Mouse (Mus musculus) A20 (cell line): ENCODE data around the gene Bicdl2.

ENCODE experiments used
- DNase-seq: peaks from one replicate; pipeline ENCODE4 v3.0.0-alpha.2; 2011; ENCODE audit warnings: low read depth, low spot score

Bicdl2 gene

GRCm38 (mm10) chr17:23717003-23717402 lies 56.7 kb downstream of the Bicdl2 start:
- DNase-seq: no peak
